Mouse (Mus musculus): ENCODE data around the gene Rag2. TPM values are rescaled to one million over a fixed set of nuclear protein-coding genes. Genes with fewer than 3 reads are reported as not detected.

Rag2 gene
- total RNA-seq, 2 experiments from 2014 or later = 0.12 to 0.17 TPM

DNA sequence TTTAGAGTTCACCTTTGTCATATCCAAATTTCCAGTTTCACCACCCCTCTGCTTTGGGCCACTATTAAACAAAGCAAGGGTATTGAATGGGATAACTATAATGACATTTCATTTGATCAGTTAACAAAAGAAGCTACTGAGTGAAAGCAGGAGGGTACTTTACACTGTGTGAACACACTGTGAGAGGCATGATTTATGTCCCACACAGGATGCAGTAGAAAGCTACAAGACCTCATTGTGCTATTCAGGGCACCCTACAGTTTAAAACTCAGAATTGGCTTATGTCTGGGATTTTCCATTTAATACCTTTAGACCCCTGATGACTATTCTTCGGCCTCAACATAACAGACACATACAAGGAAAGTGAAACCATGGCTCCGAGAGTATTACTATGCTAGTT, 1.5 kb upstream of the Rag2 start:
- intact Hi-C loops (cut with DNase I) = no loop called here
- no peak for DNase-seq

DNA sequence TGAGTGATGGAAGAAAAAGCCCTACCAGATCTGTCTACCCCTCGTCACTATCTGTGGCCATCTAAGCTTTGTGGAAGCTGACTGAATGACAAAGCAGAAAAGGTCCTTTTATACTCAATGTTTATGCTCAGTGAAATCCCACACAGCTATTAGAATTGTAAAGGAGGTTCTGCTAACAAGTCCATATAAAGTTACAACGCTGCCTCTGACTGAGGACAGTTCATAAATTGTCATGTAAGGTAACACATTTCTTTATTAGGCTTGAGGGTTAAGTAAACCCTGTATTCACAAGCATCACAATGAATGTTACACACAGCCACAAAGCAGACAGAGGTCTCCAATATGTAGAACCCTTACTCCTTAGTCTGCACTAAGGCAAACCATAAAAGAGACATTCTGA, 507 bp upstream of the Rag2 start:
- no peak for DNase-seq
- intact Hi-C loops (cut with DNase I) = no loop called here

DNA sequence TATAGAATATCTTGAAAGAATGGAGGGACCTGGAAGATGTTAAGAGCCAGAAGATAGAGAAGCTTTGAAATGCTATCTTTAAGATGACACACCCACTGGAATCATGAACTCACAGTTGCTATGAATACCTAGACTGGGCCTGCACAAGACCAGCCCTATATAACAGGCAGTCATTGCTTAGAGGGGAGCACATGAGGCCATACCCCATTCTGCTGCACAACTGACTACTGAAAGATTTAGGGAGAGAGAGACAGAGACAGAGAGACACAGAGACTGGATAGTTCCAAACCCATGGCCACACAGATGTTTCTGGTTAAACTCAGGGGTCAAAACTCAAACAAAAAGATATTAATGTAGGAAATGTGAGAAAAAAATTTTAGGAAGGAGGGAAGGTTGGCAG, 2.7 kb downstream of the Rag2 start:
- DNase-seq = no peak
- intact Hi-C loops (cut with DNase I) = no loop called here

DNA sequence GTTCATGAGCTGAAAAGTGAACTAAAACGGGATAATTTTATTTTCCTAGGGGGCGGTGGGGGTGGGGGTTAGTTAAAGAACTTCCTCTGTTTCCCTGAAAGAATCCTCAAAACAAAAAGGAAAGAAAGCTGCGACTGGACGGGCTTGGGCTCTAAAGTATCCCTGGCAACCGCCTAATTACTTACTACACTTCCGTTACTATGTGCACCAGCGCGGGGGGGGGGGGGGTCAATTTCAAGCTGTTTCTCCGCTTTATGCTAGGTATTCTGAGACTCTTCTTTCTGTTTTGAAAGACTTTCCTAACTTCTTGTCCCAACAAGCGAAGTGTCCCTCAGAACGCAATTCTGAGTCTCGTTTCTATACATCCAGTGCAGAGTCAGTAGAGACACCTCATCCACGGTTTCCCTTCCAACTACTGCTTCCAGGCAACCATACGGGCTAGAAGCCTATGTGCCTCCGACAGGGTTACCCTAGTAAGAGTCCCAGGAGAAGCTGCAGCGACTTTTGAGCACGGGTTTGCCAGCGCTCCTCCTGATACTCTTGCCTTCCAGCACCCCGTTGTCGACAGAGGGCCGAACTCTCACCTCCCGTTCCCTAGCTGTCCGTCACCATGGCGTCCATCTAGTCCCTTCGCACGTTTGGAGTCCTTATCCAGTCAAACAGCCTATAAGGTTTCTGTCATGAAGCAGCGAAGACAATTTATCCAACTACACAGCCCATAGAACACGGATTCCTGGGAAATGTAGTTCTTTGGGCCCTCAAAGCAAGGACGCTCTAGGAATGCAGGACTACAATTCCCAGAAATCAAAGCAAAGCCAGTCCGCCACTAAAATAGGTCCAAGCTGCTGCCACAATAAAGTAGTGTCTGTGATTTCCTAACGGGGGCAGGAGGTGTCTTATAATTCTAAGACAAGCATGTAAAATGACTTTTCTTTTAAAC, 4.0 kb downstream of the Rag2 start:
- DNase-seq = peak; percentile 91 to 94
- intact Hi-C loops (cut with DNase I) = no loop called here

DNA sequence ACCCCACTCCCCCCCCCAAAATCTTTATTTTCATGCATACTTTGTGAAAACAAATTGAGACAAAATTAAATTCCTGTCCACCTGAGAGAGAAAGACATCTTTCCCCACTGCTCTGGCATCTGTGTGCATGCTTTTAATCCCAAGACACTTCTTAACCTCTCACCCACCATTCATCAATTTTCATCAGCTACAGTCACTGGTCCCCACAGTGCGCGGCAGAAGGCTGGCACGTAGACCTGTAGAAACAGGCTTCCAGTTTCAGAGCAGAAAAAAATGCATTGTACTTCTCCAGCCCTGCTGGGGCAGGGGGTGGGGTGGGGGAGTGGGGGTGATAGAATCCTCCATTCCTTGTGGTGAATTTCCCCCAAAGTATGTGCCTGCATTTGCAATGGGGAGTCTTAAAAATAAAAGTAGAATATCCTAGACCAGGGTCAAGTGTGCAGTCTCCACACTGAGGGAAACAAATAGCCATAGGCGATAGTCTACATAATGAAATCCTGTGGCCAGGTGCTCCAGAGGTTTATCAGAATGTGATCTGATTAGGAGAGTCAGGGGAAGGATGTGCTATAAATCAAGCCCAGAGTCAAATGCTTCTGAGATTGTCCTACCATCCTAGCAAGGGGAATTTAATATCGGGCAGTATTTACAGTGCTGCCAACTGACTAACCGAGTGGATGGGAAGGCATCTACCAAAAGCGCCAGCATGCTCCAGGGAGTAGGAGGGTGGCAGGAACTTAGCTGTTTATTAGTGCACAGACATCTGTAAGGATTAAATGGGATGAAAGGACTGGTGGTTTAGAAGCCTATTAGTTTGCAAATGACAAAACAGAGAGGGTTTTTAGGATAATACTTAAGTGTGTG, 14.7 kb downstream of the Rag2 start:
- intact Hi-C loops (cut with DNase I) = no loop called here

DNA sequence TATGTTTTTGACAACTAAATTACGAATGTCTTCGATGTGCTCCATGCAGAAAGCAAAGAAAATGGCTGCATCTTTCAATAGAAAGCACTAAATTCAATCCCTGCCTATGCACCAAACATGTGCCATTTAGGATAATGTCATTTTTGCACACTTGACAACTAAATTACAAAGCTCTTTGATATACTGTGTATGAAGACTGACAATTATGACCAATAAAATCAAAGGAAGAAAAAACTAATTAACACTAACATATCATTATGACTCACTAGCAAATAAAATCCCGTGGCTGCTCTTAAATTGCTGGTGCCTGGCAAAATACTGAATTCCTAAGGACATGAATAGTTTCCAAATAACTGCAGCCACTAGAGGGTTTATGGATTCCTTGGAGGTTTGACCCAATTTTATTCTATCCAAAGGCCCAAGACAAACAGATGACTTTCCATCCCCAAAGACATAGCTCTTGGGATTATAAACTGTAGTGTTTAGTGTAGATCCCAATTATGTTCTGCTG, 15.4 kb downstream of the Rag2 start:
- no peak for DNase-seq
- intact Hi-C loops (cut with DNase I) = no loop called here

More for the DNA sequence above, 14.7 kb downstream of the Rag2 start:
- DNase-seq = no peak

DNA sequence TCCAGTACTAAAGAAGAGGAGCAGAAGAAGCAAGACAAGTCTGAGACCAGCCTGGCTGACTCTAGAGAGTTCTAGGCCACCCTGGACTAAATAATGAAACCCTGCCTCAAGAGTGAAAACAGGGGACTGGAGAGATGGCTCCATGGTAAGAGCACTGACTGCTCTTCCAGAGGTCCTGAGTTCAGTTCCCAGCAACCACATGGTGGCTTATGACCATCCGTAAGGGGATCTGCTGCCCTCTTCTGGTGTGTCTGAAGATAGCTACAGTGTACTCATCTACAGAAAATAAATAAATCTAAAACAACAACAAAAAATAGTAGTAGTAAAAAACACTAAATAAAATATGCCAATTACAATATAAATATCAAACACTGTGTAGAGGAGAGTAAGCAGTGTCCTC, 21.3 kb downstream of the Rag2 start:
- intact Hi-C loops (cut with DNase I) = no loop called here
- no peak for DNase-seq

DNA sequence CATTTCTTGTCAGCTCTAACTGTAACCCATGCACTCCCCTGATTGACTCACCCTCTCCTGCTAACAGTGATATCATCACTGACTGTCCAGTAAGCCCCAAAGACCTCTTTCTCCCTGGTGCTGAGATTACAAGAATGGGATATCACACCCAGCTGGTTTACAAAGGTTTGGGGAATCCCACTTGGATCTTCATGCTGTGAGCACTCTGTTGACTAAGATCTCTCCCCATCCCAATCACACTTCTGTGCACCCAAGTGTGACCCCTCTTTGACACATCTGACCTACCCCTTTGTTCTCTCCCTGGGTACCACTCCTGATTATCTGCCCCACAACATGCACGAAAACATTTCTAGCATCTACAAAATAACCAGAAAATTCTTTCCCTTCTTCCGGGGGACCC, 23.8 kb downstream of the Rag2 start:
- intact Hi-C loops (cut with DNase I) = no loop called here
- no peak for DNase-seq

DNA sequence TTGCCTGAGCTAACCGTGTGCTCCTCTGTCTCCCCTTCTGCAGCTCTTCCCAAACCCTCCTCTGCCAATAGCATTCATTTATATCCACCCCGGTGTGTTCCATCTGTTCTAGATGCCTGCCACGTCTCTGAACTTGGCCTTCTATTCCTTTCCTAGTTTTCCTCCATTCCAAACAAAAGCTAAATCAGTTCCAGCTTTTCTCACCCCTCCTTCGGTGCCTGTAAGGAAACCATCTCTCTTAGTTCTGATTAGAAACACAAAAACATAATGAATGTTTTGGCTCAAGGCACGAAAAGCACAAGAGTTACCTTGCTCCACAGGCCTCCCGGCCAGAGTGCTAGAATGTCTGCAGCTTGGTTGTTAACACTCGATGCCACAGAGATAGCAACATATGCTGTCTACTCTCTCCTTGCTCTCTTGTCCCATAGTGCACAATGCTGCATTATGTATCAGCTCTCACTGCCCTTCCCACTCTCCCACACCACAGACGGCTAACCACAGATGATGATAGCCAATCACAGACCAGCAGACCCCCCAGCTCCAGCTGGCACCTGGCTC, 24.7 kb downstream of the Rag2 start, which contains the start of the genes Rag1 and B230118H07Rik:
Gene Rag1, minus strand, starts transcription at position 388 of the 558 bp plus-strand sequence.
Gene B230118H07Rik, minus strand, starts transcription at position 419 of the 558 bp plus-strand sequence.
- DNase-seq = no peak
- intact Hi-C loops (cut with DNase I) = no loop called here

DNA sequence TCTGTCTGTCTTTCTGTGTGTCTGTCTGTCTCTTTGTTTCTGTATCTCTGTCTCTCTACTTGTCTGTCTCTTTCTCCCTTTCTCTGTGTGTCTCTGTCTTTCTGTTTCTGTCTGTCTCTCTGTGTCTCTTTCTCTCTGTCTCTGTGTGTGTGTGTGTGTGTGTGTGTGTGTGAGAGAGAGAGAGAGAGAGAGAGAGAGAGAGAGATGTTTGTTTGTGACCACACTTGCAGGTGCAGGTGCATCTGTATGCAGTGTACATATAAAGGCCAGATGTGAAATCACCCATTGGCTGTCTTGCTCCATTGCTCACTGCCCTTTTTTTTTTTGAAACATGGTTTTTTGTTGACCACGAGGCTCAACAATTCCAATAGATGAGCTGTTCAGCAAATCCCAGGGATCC, 25.9 kb downstream of the Rag2 start:
- intact Hi-C loops (cut with DNase I) = no loop called here
- DNase-seq = no peak

DNA sequence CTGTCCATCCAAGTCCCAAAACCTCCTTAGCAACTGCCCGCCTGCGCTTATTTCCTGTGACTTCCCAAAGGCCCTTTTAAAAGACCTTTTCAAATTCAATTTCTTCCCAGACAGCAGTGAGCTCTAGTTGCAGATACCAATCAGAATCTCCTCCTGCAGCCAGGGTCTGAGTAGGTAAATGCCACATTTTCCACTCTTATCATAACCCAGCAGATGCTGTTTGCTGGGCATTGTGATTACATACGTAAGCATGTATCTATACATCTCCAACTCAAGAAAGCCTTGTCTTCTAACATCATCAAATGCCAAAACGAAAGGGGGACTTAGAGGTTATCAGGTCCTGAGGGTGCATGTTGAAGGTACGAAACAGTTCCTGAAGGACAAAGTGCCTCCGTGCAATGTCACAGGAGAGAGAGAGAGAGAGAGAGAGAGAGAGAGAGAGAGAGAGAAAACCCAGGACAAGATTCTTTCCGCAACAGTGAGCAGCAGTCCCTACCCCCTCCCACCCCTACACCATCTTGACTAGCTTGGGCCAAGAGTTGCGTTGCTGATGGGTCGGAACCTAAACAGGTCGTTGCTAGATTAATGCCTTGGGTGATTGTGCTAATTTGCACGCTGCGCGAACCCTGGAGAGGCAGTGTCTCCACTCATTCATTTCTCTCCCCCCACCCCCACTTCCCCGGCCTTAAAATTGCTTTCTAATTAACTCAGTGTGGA, 27.8 kb downstream of the Rag2 start:
- intact Hi-C loops (cut with DNase I) = loop anchor here (2.0 kb wide), 2 partner anchors 54 to 128 kb away; no protein-coding TSS in a partner anchor
- DNase-seq = no peak

DNA sequence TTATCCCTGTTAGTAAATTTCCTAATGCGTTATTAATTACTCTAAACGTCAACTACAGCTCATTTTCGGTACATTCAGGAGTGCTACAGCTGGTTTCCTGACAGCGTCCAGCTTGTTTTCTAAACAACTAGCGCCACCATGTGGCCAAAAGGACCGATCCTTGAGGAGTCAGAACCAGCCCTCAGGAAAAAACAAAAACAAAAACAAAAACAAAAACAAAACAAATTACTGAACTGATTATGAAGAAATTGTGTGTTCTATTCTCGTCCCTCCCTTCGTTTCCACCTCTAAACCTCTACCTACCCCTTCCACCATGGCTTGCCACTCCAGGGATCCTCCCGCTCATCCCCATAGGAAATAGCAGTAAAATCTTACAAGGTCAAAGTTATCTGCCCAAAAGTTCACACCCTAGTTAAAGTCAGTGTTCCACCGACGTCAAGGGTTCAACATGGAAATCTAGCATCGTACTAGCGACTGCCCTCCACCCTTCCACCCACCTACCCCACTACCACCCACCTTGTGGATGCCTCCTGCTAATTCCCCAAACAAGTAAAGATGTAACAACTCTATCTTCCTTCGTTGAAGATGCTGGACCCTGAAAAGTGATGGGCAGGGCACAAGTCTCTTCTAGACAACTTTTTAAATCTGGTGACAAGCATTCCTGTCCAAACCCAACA, 28.5 kb downstream of the Rag2 start:
- intact Hi-C loops (cut with DNase I) = loop anchor here (1.0 to 2.0 kb wide), 3 partner anchors 54 to 181 kb away; no protein-coding TSS in a partner anchor
- peak; percentile 69 to 87 for DNase-seq

DNA sequence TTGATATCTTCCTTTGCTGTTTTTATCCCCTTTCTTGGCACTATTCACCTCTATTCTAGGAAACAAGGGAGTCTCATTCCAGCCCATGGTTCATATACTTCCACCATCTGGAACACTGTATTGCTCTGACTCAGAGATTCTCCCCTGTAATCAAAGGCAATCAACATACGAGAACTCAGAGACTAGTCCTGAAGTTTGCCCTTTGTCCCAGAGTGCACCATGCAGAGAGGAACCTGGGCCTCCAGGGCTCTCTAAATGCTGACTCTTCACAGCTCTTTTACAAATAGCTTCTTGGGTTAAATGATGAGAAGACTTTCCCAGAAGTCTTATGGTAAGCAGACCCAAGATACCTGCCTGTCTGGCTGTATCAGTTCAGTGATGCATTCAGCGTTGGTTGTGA, 36.0 kb downstream of the Rag2 start:
- intact Hi-C loops (cut with DNase I) = no loop called here

DNA sequence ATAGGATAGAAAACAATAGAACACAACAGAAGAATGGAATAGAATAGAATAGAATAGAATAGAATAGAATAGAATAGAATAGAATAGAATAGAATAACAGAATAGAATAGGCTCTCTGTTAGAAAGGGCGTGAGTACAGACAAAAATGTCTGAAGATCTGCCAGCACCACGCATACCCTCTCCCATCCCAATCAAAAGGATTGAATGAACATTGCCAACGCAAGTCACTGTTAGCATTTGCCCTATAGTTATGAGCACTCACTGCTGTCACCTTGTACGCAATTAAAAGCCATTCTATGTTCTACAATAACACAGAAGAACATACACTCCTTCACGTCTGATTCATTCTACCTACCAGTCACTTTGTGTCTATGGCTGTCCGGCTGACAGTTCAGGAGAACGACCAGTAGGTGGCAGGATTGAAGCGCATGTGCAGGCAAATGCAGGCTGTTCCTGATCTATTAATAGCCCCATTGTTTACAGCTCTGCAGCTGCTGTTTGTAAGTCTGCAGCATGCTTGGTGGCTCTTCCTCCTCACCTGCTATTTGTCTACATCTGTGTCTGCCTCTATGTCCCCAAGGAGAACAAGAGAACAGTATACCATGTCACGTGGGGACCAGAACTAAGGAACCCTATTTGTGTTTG, 40.7 kb downstream of the Rag2 start:
- intact Hi-C loops (cut with DNase I) = no loop called here
- peak; percentile 82 to 87 for DNase-seq

More for the DNA sequence above, 36.0 kb downstream of the Rag2 start:
- no peak for DNase-seq

DNA sequence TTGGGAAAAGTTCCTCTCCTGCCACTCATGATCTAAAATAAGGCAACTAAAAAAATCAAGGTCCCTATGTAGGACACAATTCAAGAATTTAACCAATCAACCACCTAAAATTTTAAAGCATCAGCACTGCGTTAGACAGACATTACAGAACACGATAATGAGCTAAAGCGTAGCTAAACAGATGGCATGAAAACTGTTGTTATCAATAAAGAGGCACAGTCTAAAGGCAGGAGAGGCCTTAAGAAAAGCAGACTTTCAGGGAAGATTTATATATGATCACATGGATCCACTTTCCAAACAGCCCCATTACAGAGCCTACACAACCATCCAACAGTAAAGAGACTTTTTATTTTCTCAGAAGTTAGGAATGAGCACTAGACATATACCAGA, 41.2 kb downstream of the Rag2 start:
- intact Hi-C loops (cut with DNase I) = no loop called here
- no peak for DNase-seq

DNA sequence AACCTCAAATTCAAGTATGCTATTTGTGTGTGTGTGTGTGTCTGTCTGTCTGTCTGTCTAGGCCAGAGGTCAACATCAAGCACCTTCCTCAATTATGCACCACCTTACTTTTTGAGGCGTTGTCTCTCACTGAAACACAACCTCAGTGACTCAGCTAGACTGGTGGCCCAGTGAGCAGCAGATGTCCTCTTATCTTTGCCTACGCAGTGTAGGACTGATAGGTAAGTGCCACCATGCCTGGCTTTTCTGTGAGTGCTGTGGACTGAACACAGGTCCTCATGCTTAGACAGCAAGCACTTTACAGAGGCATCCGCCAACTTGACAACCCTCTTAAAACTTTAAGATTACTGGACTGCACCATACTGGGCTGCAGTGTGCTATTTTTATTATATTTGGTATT, 44.2 kb downstream of the Rag2 start:
- no peak for DNase-seq
- intact Hi-C loops (cut with DNase I) = no loop called here

DNA sequence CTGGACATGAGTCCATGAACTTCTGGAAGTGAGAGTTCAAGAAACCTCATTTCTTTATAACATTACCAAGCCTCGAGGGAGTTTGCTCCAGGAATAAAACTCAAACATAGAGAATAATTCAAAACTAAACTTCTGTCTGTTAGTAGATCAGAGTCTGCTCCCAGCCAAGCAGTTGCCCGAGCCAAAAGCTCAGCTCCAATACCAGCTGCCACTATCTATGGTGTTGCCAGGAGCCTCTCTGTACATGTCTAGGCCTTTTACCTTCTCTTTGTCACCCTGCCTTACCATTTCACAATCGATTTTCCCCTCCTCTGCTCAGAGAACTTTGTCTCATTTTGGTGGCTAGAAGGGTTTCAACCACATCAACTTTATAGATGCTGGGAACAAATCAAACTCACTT, 49.0 kb downstream of the Rag2 start:
- DNase-seq = no peak

DNA sequence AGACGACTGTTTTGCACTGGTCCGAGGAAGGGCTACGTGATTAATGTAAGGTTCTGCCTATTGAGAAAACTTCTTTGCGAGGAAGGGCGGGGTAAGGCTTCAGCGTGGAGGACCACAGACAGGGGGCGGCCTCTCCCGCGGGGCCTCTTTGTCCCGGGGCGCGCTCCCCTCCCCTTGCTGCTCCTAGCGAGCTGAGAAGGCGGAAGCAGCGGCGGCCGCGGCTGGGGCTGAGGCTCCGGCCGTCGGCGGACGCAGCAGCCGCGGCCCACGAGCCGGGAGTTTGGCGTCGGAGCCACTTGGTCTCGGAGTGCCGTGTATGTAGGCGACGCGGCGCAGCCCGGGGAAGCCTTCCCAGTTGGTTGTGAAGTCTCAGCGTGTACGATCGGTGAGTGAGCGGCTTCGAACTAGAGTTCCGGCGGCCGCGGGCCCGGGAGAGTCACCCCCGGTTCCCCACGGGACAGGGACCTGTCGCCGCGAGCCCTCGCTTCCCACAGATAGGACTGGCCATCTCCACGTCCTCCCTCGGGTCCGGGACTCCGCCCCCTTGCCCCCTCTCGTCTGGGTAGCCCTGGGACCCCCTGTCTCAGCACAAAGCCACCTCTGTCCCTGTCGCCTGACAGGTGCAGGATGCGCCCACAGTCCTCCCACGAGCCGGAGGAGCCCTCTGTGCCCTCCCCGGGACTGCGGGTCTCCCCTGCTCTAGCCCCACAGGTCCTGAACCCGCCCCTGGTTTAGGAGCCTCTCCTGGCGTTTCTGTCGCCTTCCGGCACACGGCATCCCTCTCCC, 53.9 kb downstream of the Rag2 start, which contains the start of gene Traf6:
Gene Traf6, plus strand, starts transcription at position 194 of the 786 bp plus-strand sequence.
- DNase-seq = peak; percentile 90 to 92
- intact Hi-C loops (cut with DNase I) = no loop called here

More for the DNA sequence above, 49.0 kb downstream of the Rag2 start:
- intact Hi-C loops (cut with DNase I) = no loop called here
